Mouse (Mus musculus): ENCODE data around the gene Tcf7l1. TPM values are rescaled to one million over a fixed set of nuclear protein-coding genes. Genes with fewer than 3 reads are reported as not detected.
A peak's percentile ranks its signal among the peaks of the same experiment; 100 is the strongest.

Tcf7l1 gene
- polyA plus RNA-seq, 1 experiment from 2014 or later = 23.8 TPM

GRCm38 (mm10) chr6:72607060-72607459 is 182.0 kb downstream of the Tcf7l1 start:
- no peaks in the 10 kb centered on the region for H3K4me1 ChIP-seq (replicated peaks; ENCODE audit: insufficient read depth, low read length)
- no peak overlapping the region for H3K9ac ChIP-seq (ENCODE audit: low read depth, low read length)
- H3K27ac ChIP-seq = no peak overlapping the region
- no peaks in the 10 kb centered on the region for H3K9me3 ChIP-seq (replicated peaks; ENCODE audit: low read length)
- H3K27me3 ChIP-seq (ENCODE audit: insufficient read depth, low read length) = no peaks in the 10 kb centered on the region
- H3K4me2 ChIP-seq (ENCODE audit: low read length) = no peak overlapping the region
- no peak overlapping the region for H3K4me3 ChIP-seq (replicated peaks; ENCODE audit: low read depth, low read length)
- TF ChIP-seq CTCF (IDR thresholded peaks at IDR 0.05; ENCODE audit: low read depth) = no peak
- WGBS = 77% methylated on average over 4 of the region's 4 CpGs
- H3K36me3 ChIP-seq (ENCODE audit: insufficient read depth, low read length) = peaks cover 51% of the 10 kb centered on the region
- no peak for DNase-seq (ENCODE audit: low spot score)
- ATAC-seq (replicated peaks; ENCODE audit: low FRiP score, low read depth) = no peak

- ATAC-seq (replicated peaks; ENCODE audit: low FRiP score, low read depth) (no peak), DNase-seq (ENCODE audit: low spot score) (no peak)
- Histone ChIP-seq H3K9ac (ENCODE audit: low read depth, low read length) (no peak overlapping the region), H3K27ac (no peak overlapping the region), H3K36me3 (ENCODE audit: insufficient read depth, low read length) (peaks cover 26% of the 10 kb centered on the region; the same call in 1 of the 2 replicates), H3K9me3 (replicated peaks; ENCODE audit: low read length) (no peaks in the 10 kb centered on the region), H3K4me3 (replicated peaks; ENCODE audit: low read depth, low read length) (no peak overlapping the region), H3K4me2 (ENCODE audit: low read length) (no peak overlapping the region), H3K27me3 (ENCODE audit: insufficient read depth, low read length) (no peaks in the 10 kb centered on the region), H3K4me1 (replicated peaks; ENCODE audit: insufficient read depth, low read length) (no peaks in the 10 kb centered on the region)
- WGBS = 87% methylated on average over 2 of the region's 2 CpGs
- no peak for TF ChIP-seq CTCF (IDR thresholded peaks at IDR 0.05; ENCODE audit: low read depth)
Observed at GRCm38 (mm10) chr6:72604066-72604465, 185.0 kb downstream of the Tcf7l1 start.

GRCm38 (mm10) chr6:72601732-72602131 is 187.3 kb downstream of the Tcf7l1 start:
- peaks cover 6% of the 10 kb centered on the region for H3K4me1 ChIP-seq (replicated peaks; ENCODE audit: insufficient read depth, low read length)
- no peak overlapping the region for H3K9ac ChIP-seq (ENCODE audit: low read depth, low read length)
- 47% methylated on average over 1 of the region's 1 CpGs for WGBS
- peak; percentile 94 for TF ChIP-seq CTCF (IDR thresholded peaks at IDR 0.05; ENCODE audit: low read depth)
- ATAC-seq (replicated peaks; ENCODE audit: low FRiP score, low read depth) (0 out of 2 replicates have a peak, but pooled peaks have one; percentile 21), DNase-seq (ENCODE audit: low spot score) (peak; percentile 86)
- H3K27me3 ChIP-seq (ENCODE audit: insufficient read depth, low read length) = no peaks in the 10 kb centered on the region
- no peaks in the 10 kb centered on the region for H3K9me3 ChIP-seq (replicated peaks; ENCODE audit: low read length)
- no peak overlapping the region for H3K4me3 ChIP-seq (replicated peaks; ENCODE audit: low read depth, low read length)
- 0 out of 2 replicates have a peak, but pooled peaks cover 13% of the 10 kb centered on the region for H3K36me3 ChIP-seq (ENCODE audit: insufficient read depth, low read length)
- no peak overlapping the region for H3K4me2 ChIP-seq (ENCODE audit: low read length)
- H3K27ac ChIP-seq = no peak overlapping the region

GRCm38 (mm10) chr6:72600771-72601170 is 188.3 kb downstream of the Tcf7l1 start:
- Histone ChIP-seq H3K9me3 (replicated peaks; ENCODE audit: low read length) (no peaks in the 10 kb centered on the region), H3K9ac (ENCODE audit: low read depth, low read length) (no peak overlapping the region), H3K36me3 (ENCODE audit: insufficient read depth, low read length) (0 out of 2 replicates have a peak, but pooled peaks cover 6% of the 10 kb centered on the region), H3K4me2 (ENCODE audit: low read length) (no peak overlapping the region), H3K27ac (no peak overlapping the region), H3K4me1 (replicated peaks; ENCODE audit: insufficient read depth, low read length) (peaks cover 6% of the 10 kb centered on the region), H3K27me3 (ENCODE audit: insufficient read depth, low read length) (no peaks in the 10 kb centered on the region), H3K4me3 (replicated peaks; ENCODE audit: low read depth, low read length) (no peak overlapping the region)
- ATAC-seq (replicated peaks; ENCODE audit: low FRiP score, low read depth) (no peak), DNase-seq (ENCODE audit: low spot score) (no peak)
- no peak for TF ChIP-seq CTCF (IDR thresholded peaks at IDR 0.05; ENCODE audit: low read depth)
- WGBS = 85% methylated on average over 12 of the region's 12 CpGs

- Histone ChIP-seq H3K4me3 (replicated peaks; ENCODE audit: low read depth, low read length) (no peak overlapping the region), H3K27me3 (ENCODE audit: insufficient read depth, low read length) (no peaks in the 10 kb centered on the region), H3K36me3 (ENCODE audit: insufficient read depth, low read length) (0 out of 2 replicates have a peak, but pooled peaks cover 4% of the 10 kb centered on the region), H3K27ac (no peak overlapping the region), H3K4me1 (replicated peaks; ENCODE audit: insufficient read depth, low read length) (peaks cover 6% of the 10 kb centered on the region), H3K4me2 (ENCODE audit: low read length) (no peak overlapping the region), H3K9me3 (replicated peaks; ENCODE audit: low read length) (no peaks in the 10 kb centered on the region), H3K9ac (ENCODE audit: low read depth, low read length) (no peak overlapping the region)
- WGBS = 81% methylated on average over 6 of the region's 6 CpGs
- no peak for ATAC-seq (replicated peaks; ENCODE audit: low FRiP score, low read depth)
- DNase-seq (ENCODE audit: low spot score) = no peak
- no peak for TF ChIP-seq CTCF (IDR thresholded peaks at IDR 0.05; ENCODE audit: low read depth)
Observed at GRCm38 (mm10) chr6:72600216-72600615, 188.8 kb downstream of the Tcf7l1 start.

GRCm38 (mm10) chr6:72598791-72599557 is 190.1 kb downstream of the Tcf7l1 start:
- ATAC-seq (replicated peaks; ENCODE audit: low FRiP score, low read depth) = no peak
- WGBS = 35% methylated on average over 12 of the region's 12 CpGs
- no peak for DNase-seq (ENCODE audit: low spot score)

More at GRCm38 (mm10) chr6:72598791-72599557, 190.1 kb downstream of the Tcf7l1 start:
- no peaks in the 10 kb centered on the region for H3K9me3 ChIP-seq (replicated peaks; ENCODE audit: low read length)
- H3K27me3 ChIP-seq (ENCODE audit: insufficient read depth, low read length) = no peaks in the 10 kb centered on the region
- 0 out of 2 replicates have a peak, but pooled peaks cover 4% of the 10 kb centered on the region for H3K36me3 ChIP-seq (ENCODE audit: insufficient read depth, low read length)
- TF ChIP-seq CTCF (IDR thresholded peaks at IDR 0.05; ENCODE audit: low read depth) = no peak
- peak overlapping the region; percentile 85 for H3K4me2 ChIP-seq (ENCODE audit: low read length)
- H3K4me1 ChIP-seq (replicated peaks; ENCODE audit: insufficient read depth, low read length) = peaks cover 6% of the 10 kb centered on the region
- peak overlapping the region; percentile 92 for H3K27ac ChIP-seq
- H3K4me3 ChIP-seq (replicated peaks; ENCODE audit: low read depth, low read length) = peak overlapping the region; percentile 54
- H3K9ac ChIP-seq (ENCODE audit: low read depth, low read length) = peak overlapping the region; percentile 69

Measured in kidney, postnatal 0 days (tissue).